Mouse (Mus musculus): Measurements from ENCODE around the gene Jph2.

Gene Jph2

DNA sequence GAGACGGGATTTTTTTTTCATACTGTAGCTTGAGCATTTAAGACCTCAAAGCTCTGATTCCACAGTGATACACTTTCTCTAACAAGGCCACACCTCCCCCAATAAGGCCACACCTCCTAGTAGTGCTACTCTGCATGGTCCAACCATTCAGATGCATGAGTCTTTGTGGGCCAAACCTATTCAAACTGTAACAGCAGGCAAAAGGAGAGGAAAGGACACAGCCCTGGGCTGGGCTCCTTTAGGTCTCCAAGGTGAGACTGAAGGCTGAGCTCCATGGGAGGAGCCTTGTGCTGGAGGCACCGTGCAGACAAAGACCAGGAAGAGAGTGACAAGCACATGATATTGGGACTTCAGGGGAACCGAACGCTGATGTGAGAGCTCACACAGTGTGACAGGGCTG is 80.5 kb downstream of the Jph2 start:
- no peak for DNase-seq (ENCODE audit: low read depth in 2 of 2, low spot score in 2 of 2)

DNA sequence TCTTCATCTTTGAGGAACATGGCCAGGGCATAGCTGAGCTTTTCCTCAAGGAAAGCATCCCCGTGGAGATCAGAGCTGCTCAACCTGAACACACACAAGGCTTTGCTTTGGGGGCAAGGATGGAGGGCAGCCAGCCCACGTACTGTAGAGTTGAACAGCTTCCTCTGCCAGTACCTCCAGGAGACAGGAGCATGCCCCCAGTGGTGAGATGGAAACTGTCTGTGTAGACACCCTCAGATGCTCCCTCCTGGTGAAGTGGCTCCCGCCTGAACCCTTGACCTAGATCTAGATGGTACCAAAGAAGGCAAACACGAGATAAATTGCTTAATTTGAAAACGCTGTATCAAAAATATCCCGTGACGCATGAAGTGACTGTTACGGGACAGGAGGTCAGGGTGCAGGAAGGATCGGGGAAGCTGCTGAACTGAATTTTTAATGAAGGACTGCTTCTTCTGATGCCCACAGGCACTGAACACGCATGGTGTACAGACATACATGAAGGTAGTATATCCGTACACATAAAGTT is 87.6 kb downstream of the Jph2 start:
- DNase-seq (ENCODE audit: low read depth in 2 of 2, low spot score in 2 of 2) = no peak

DNA sequence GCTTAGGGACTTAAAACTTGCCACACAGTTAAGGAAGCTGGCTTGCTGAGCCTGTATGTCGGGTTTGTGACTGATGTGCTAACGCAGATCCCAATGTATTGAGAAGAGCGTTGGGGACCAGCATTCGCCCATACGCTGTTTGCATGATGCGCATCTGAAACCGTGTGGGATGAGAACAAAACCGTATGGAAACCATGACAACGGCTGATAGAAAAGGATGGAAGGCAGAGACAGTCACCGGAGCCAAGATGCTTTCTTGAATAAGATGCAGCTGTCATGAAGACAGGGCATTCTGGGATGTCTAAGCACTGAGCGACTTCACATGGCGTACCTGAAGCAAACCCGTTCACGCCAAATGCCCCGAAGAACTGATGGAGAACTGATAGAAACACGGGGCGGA is 88.4 kb downstream of the Jph2 start:
- no peak for DNase-seq (ENCODE audit: low read depth in 2 of 2, low spot score in 2 of 2)

DNA sequence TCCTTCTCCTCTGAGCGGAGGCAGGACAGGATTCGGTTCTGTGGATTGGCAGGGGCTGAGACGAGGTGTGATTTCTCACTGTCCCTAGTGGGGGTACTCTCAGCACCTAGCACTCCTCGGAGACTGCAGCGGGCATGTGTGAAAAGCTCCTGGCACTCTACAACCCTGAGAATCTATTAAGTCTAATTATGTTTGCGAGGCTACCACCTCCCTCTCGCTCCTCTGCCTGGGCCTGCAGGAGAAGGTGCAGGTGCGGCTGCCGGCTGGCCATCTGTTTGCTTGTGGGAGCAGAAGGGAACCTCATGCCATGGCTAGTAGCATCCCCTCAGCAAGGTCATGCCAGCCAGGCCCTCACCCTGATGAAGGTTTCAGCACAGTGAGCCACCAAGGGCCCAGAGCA is 94.8 kb downstream of the Jph2 start:
- DNase-seq (ENCODE audit: low read depth in 2 of 2, low spot score in 2 of 2) = no peak

DNA sequence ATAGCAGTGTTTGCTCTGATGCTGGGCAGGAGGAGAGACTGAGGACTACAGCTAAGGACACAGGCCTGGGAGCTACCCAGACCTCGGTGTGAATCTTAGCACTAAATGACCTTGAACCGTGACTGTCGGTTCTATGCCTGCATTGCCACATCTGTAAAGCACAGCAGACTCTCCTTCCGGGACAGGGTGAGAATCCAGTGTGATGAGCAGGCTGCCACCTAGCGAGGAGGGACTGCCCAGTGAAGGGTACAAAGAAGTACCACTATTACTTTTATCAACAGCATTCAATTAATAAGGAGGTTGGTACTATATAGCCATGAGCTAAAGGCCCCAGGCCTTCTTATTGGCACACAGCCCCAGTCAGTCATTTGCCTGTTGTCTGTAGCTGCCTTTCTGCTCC is 96.2 kb downstream of the Jph2 start:
- DNase-seq (ENCODE audit: low read depth in 2 of 2, low spot score in 2 of 2) = no peak

DNA sequence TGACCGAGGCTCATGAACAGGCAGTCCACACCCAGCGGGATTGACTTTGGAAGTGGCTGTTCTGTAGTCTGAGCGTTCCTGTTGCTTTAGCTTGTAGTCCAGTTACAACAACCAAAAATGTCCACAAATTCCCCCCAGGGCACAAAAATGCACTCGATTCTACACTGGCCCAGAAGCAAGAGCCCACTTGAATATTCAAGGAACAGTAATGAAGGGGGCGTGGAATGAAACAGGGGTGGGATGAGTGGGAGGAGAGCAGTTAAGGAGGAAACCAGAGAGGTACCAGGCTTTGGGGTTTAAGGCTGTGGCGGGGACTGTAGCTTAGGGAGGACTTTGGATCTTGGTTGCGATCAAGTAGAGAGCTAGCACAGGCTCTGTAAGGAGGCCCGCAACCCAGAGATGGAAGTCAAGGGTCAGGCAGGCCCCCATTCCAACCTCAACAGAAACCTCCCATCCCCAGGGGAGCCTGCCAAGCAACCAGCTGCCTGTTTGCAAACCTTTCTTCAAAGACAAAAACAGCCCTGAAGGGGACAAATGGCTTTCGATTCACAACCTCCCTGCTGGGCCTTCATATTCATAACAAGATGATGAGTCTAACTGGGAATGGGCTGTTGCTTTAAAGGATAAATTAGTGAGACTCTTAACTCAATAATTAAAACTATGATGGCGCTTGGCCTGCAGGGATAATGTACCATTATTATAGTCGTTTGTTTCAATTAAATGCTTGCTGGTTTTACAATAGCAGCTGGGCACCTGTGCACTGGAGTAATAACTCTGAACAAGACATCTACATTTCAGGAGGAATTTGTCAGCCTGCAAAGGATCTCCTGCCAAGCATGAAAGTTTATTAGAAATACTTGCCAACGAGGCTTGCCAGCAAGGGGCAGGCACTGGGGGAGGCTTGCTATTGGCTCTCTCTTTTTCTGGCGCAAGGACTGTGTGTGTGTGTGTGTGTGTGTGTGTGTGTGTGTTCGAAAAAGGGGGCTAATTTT is 97.4 kb downstream of the Jph2 start:
- no peak for DNase-seq (ENCODE audit: low read depth in 2 of 2, low spot score in 2 of 2)

DNA sequence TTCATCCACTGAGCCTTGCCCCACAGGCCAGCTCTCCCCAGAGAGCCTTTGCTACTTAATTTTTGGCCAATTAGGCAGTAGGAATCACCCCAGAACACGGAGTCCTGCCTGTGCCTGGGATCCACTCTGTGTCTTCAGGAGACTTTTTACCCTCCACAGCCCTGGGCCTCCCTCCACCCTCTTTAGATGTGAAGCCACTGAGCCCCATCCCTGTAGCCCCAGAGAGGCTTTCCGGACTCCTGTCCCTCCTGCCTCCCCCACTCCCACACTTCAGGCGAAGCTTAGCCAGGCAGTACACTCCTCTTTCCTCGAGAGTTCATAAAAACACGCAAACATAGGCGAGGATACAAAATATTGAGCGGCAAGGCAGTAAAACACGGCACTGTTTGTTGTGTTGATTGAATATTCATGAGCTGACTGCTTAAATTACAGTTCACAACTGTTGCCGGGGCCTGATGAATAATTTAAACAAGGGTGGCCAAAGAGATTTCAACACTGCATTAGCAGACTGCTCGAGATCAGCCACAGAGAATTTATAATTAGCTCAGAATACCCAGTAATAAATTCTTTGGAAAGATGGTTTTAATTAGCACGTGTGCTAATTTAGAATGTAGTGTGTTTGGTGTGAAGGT is 100.7 kb downstream of the Jph2 start:
- DNase-seq (ENCODE audit: low read depth in 2 of 2, low spot score in 2 of 2) = no peak

DNA sequence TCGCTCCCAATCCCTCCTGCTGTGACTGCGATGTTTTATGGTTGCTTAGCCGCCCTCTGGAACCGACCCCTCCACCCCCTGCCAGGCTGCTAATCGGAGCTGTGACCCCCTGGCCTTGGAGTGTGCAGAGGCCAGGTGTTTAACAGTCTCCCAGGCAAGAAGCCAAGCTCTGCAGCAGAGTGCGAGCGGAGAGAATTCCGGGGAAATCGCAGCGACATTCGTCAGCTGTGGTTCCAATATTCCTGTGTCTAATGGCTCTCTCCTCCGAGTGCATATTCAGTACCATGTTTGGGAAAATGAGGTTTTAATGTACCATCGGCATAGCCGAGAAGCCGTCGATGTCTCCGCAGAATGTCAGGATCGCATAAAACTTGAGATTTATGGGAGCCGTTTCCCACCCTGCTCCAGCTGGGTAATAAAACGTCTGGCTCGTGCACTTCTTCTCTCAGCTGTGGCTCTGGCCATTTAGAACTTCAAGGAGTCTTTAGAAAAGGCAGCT is 108.9 kb downstream of the Jph2 start:
- DNase-seq (ENCODE audit: low read depth in 2 of 2, low spot score in 2 of 2) = no peak
